Mouse (Mus musculus) embryo, embryonic 10.5 days (tissue): ENCODE measurements at regions not wholly inside any gene's neighbourhood (a gene's known extent, or its start where the extent isn't known, plus 50 kb on each side); places are given as distances from the start of the nearest gene placed in this dataset.

Experiments used
- DNase-seq: peaks from one replicate; pipeline ENCODE4 v3.0.0-alpha.2; 2015; ENCODE audit warnings: low spot score

DNA sequence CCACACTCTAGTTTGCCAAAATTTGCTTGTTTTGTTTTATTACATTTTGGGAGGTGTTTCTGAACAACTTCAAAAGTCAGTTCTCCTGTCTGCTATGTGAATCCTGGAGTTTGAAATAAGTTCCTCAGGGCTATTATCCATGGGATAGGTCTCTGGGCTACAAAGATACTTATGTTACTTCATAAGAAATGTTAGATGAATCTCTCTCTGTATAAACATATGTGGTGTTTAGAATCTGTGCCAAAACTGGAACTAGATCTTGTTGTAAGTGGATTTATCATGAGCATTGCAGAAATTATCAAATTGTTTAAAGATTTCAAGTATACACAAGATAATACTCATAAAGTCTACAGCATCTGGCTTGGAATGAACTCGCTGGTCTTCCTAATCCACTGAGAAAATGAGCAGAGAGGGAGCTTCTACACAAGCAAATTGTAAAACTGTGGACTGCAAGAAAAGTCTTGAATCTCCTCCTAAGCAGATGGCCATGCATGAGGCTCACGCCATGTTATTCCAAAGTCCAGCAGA, 355.2 kb upstream of the Robo1 start:
- DNase-seq, result no peak

DNA sequence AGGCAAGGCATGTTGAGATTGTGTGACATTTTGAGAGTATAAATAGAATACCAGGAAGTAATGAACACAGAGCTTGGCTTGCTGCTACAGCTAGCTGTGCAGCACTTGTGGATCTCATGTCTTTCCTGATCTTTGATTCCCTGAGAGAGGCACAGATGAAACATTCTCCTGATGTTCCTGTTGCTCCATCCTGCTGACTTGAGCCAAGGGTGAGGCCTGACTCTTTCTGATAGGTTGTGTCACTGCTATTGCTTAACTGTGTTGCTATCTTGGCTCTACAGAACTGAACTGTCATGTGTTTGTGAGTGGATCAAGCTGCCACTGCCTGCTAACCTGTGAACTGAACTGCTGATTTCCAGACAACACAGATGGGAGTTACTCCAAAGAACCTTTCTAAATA, 344.5 kb upstream of the Robo1 start:
- no peak for DNase-seq

DNA sequence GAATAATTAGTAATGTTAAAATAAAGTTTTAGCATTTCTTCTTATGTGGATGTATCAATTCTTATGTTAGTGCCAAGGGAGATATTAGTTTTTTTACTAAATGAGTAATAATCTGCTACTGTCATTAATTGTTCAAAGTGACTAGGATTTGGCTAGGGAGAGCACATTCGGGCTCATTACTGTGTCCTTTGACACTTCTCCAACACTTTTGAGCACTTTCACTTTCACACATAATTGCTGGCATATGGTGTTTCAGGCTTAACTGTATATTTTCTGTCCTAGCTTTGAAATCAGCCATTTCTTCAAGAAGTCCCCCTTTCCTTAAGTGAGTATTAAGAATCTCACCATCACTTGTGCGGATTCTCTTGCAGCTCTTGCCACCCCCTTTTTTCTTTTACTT, 334.3 kb upstream of the Robo1 start:
- DNase-seq, result no peak

DNA sequence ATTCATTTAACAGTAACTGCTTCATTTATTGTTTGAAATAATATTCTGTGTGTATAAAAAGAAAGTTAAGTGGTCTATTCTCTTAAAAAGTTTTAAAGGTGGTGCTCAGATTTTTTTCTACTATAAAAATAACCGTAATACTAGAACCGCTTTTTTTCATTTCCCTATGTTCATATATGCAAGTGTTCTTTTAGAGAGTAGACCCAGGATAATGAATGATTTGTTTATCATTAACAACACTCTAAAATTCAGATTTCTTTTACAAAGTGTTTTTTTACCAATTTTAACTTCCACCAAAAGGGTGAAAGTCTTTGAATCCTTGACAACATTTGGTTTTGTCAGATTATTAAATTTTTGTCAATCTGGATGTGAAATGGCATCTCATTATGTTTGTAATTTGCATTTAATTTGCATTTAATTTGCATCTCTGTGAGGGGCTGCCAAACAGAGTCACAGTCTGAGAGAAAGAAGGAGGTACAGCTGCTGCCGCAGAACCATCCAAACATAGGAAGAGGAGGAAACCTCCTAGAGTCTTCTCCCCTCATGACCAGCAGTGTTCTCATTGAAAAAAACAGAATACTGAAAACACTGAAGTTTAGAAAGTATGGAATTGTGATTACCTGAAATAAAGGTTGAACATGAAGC, 310.4 kb upstream of the Robo1 start:
- DNase-seq, result no peak

DNA sequence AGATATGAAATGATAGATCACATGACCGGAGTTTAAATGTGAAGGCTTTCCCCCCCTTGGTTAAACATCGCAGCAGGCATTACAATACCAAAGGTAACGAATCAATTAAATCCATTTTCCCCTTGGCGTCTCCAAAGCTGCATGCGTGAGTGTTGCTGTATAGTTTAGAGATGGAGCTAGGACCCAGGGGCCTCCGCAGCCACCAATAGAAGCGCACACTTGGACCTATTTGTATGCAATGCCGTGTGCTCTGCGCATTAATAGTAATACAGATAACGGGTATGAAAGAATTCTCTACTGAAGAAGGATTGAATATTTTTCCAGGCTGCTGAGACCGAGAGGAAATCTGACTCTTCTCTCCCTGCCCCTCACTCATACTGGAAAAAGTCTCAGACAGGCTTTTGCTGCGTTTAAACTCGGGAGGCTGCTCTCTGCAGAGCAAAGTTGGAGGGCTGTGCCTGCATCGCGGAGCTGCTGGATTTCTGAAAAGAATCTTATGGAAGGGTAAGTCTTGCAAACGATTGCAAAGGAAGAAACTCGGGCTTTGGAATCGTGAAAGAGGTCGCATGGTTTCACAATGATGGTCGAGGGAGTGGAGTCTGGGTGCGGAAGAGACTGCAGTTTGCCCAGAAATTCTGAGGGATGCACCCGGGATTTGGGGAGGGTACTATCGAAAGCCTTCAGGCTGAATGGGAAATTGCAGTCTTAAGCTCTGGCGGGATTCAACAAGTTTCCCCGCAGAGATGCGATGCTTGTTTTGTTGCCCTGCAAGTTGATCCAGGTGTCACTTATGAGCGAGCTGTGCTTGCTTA, 280.5 kb upstream of the Robo1 start:
- DNase-seq, result peak; percentile 78

DNA sequence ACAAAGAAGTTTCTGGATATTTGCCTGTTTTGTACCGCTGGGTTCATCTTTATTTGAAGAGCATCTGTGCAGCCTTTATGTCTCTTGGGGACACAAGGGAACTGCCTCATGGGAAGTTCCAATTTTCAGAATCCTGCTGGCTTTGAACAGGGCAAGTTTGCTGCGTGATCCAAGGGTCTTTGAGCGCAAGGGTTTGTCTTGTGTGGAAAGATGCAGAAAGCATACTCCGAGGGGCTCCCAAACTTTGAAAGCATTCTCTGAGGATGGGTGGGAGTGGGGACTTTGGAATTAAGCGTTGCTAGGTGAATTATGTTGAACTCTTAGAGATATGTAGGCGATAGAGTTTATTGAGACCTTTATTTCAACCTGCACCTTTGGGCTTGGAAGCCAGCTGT, 279.9 kb upstream of the Robo1 start:
- no peak for DNase-seq

DNA sequence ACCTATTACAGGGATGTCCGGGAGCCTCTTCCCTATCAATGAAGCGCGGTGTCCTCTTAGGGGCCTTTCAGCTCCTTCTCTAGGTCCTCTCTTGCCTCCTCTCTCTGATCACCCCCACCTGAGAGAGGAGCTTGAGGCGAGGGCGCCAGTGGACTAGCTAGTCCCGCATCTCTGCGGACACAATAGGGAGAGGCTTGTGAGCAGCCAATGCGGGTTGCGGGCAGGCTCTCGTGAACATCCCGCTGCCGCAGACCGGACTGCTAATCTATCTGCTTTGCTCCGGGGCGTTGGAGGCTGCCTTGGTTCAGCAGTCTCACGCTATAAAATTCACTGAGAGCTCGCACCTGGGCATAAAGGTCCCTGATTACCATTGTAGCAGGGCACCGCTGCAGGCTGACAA, 279.3 kb upstream of the Robo1 start:
- peak; percentile 58 for DNase-seq

DNA sequence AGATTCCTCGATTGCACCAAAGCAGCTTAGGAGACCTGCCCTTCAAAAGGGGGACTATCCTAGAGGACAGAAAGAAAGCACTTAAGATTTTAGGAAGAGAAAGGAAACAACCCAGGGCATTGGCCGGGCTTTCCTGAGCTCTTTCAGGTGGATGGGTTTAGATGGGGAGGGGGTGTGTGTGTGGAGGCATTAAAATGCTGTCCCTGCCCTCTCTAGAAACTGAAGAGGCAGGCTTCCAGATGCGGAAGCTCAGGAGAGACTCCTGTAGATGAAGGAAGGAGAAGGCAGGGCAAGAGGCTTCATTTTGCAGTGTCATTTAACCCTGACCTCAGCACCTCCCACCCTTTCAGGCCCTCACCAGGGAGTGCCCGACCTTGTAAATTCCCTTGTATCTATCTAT, 278.8 kb upstream of the Robo1 start:
- DNase-seq, result peak; percentile 29

DNA sequence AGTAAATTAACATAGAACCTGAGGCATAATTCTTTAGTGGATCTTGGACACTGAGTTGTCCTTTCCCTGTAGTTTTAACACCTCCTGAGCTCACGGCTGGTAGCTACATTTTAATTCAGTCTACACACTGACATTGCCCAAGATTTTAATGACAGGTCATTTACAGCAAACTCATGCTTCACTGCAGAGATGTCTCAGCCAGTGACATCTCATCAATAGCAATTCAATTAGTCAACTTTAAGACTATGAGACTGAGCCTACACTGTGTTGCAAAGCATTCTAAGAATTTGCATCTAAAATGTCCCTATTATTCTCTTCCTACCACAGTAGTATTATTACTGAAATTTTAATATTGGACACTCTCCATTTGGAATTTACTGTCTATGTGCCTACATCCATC, 239.9 kb upstream of the Robo1 start:
- no peak for DNase-seq

DNA sequence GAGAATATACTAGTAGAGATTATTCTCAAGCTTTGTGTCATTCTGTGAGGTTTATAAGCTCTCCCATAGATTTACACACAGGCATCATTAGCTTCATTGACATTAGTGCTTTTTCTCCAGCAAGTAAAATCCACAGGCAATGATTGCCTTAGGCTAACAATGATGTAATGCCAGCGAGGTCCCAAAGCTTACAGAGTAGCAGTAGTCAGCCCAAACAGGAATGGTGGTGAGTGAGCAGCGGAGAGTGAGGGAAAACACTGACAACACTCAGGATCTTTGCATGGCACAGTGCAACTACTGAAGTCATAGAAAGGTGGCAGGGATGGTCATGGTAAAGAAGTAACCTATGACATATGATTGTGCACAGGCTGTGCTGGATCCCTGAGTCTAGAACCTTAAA, 238.5 kb upstream of the Robo1 start:
- no peak for DNase-seq

DNA sequence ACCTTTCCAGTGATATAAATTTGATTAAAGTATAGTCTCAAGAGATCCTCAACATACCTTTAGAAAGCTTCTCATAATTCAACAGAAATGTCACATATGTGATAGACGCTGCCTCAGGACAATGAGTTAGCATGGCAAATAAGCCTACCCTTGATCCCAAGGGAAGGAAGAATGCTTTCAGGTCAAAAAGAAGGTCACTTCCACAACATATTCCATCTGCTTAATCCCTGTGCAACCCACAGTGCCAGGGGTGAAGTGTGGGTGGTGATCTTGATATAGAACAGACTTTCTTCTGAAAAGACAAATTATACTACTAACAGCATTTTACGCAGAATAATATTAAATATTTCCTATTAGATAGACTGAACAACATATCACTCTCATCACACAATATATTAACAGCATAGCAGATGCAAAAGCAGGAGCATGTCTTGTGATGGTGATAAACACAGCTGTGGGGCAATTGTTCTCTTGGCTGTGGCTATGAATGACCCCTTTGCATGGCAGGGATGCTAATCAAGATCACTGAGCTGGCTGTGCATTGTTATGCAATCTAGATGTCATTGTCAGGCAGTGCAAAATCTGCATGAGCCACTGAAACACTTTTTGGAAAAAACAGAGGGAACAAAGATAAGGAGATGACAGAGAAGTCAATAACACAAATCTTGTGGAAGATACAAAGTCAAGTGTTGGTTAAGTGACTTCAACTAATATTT, 236.2 kb upstream of the Robo1 start:
- peak; percentile 64 for DNase-seq

DNA sequence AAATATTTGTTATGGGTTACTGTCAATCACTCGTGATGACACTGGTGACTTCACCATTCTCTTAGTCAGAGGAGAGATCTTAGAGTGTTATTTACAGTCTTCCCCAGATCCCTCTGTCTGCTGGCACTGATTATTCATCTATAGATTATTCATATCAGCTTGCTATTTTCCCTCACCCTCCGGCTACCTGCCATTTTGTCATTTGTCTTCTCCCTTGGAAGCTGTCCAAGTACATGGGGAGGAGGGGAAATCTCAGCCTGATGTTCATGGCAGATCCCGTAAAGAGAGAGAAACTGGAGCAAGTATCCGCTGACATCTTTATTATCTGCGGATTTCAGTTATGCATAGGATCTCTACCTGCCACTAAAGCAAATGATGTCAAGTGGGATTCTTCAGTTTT, 222.9 kb upstream of the Robo1 start:
- DNase-seq, result no peak

DNA sequence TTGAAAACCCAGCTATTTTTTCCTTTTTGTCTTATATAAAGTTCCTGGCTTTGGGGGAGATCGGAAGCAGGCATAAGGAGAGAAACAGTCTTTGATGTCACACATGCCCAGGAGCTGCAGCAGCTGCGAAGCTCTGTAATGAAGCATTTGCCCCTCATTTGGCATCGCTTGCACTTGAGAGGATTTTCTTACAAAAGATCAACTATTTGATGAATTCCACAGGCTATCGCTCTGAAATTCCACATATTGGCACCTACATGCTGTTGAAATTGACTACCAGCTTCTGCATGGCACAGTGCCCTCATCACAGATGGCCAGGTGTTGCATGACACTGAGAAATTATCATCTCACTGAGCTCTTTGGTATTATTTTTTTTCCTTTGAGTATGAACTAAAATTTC, 220.1 kb upstream of the Robo1 start:
- DNase-seq, result no peak

DNA sequence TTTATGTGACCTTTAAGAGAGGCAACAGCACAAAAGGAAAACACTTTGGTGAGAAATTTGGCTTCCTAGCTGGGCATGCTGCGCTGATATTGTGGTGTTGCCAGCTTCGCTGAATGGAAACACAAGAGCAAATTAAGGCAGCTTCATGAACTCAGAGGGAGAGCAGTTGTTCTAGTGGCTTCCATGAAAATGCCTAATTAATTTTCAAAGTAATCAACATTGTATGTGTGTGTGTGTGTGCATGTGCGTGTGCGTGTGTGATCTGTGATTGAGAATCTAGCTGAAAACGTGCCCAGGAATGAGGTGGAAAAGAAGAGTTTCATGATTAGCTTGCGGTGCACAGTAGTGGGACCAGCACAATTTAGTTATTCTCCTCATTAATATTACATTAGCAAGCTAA, 219.2 kb upstream of the Robo1 start:
- no peak for DNase-seq
